Mouse (Mus musculus): ENCODE measurements around the gene Bcl2l1. TPM values are rescaled to one million over a fixed set of nuclear protein-coding genes. Genes with fewer than 3 reads are reported as not detected.

Gene Bcl2l1
- polyA plus RNA-seq, 1 experiment from 2014 or later: 95.6 TPM

DNA sequence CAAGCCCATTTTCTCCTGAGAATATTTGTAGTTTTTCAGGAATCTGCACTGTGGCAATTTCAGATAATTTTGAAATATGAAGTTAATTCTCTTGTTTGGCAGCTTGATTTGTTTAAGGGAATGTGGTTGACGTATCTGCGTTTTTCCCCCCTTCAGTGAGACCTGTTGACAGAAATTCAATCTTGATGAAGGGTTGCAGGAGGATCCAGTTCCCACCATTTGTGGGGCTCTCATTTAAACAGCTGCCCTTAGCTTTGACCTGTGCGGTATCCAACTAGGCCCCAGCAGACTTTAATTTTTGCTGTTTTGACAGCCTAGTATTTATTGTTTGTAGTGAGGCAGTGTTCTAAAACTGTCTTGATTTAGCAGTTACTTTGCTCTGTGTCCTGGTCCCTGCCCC lies 28.0 kb upstream of the Bcl2l1 start:
- Histone ChIP-seq H3K27ac (no peak overlapping the region), H3K4me2 (ENCODE audit: low read length) (no peak overlapping the region), H3K36me3 (ENCODE audit: insufficient read depth, low read length) (0 out of 2 replicates have a peak, but pooled peaks cover 5% of the 10 kb centered on the region), H3K27me3 (ENCODE audit: insufficient read depth, low read length) (no peaks in the 10 kb centered on the region), H3K4me3 (replicated peaks; ENCODE audit: low read depth, low read length) (no peak overlapping the region), H3K9me3 (replicated peaks; ENCODE audit: low read length) (no peaks in the 10 kb centered on the region), H3K9ac (ENCODE audit: low read depth, low read length) (no peak overlapping the region), H3K4me1 (replicated peaks; ENCODE audit: insufficient read depth, low read length) (no peaks in the 10 kb centered on the region)
- 59% methylated on average over 3 of the region's 3 CpGs for WGBS
- no peak for ATAC-seq (replicated peaks; ENCODE audit: low FRiP score, low read depth)
- TF ChIP-seq CTCF (IDR thresholded peaks at IDR 0.05; ENCODE audit: low read depth): no peak
- peak; percentile 18 for DNase-seq (ENCODE audit: low spot score)

DNA sequence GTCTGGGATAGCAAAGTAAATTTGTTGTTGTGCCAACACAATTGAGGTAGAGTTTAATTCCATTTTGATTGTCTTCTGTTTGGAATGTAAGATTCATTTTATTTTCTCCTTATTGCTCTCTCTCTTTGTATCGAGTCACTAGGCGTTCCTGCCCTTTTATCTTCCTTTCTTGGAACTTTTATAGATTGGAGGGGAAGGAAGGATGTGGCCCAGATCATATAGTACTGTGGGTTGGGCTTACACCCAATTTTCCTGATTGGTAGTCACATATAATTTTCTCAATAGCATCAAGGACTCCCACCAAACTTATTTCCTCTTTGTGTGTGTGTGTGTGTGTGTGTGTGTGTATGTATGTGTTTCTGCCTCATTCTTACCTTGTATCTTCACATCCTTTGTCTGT lies 16.9 kb upstream of the Bcl2l1 start:
- 6% methylated on average over 2 of the region's 2 CpGs for WGBS
- no peaks in the 10 kb centered on the region for H3K9me3 ChIP-seq (replicated peaks; ENCODE audit: low read length)
- peaks cover 5% of the 10 kb centered on the region; the same call in 1 of the 2 replicates for H3K36me3 ChIP-seq (ENCODE audit: insufficient read depth, low read length)
- peak overlapping the region; percentile 68 for H3K4me2 ChIP-seq (ENCODE audit: low read length)
- ATAC-seq (replicated peaks; ENCODE audit: low FRiP score, low read depth) (no peak), DNase-seq (ENCODE audit: low spot score) (no peak)
- peak overlapping the region; percentile 63; the same call in 1 of the 2 replicates for H3K27ac ChIP-seq
- peak overlapping the region; percentile 65 for H3K4me3 ChIP-seq (replicated peaks; ENCODE audit: low read depth, low read length)
- H3K9ac ChIP-seq (ENCODE audit: low read depth, low read length): peak overlapping the region; percentile 73
- H3K4me1 ChIP-seq (replicated peaks; ENCODE audit: insufficient read depth, low read length): 0 out of 2 replicates have a peak, but pooled peaks cover 2% of the 10 kb centered on the region
- no peaks in the 10 kb centered on the region for H3K27me3 ChIP-seq (ENCODE audit: insufficient read depth, low read length)
- no peak for TF ChIP-seq CTCF (IDR thresholded peaks at IDR 0.05; ENCODE audit: low read depth)

- H3K36me3 ChIP-seq (ENCODE audit: insufficient read depth, low read length): peaks cover under 1% of the 10 kb centered on the region; the same call in 1 of the 2 replicates
- H3K4me3 ChIP-seq (replicated peaks; ENCODE audit: low read depth, low read length): peak within 1 kb of the TSS; percentile 65
- 0 out of 2 replicates have a peak, but pooled peaks cover 2% of the 10 kb centered on the region for H3K4me1 ChIP-seq (replicated peaks; ENCODE audit: insufficient read depth, low read length)
- under 1% methylated on average over 34 of the region's 34 CpGs for WGBS
- H3K27me3 ChIP-seq (ENCODE audit: insufficient read depth, low read length): no peaks in the 10 kb centered on the region
- peak within 1 kb of the TSS; percentile 73 for H3K9ac ChIP-seq (ENCODE audit: low read depth, low read length)
- H3K9me3 ChIP-seq (replicated peaks; ENCODE audit: low read length): no peaks in the 10 kb centered on the region
- H3K27ac ChIP-seq: peak within 1 kb of the TSS; percentile 63; the same call in 1 of the 2 replicates
- peak; percentile 95 for ATAC-seq (replicated peaks; ENCODE audit: low FRiP score, low read depth)
- peak within 1 kb of the TSS; percentile 68 for H3K4me2 ChIP-seq (ENCODE audit: low read length)
- peak; percentile 42 for TF ChIP-seq CTCF (IDR thresholded peaks at IDR 0.05; ENCODE audit: low read depth)
- peak; percentile 99 for DNase-seq (ENCODE audit: low spot score)
These were observed 16.3 kb upstream of the Bcl2l1 start, which contains the start of gene Tpx2 for GRCm38 (mm10) chr2:152847815-152848302. TSS of gene Tpx2 (plus strand) at chr2:152847964.

DNA sequence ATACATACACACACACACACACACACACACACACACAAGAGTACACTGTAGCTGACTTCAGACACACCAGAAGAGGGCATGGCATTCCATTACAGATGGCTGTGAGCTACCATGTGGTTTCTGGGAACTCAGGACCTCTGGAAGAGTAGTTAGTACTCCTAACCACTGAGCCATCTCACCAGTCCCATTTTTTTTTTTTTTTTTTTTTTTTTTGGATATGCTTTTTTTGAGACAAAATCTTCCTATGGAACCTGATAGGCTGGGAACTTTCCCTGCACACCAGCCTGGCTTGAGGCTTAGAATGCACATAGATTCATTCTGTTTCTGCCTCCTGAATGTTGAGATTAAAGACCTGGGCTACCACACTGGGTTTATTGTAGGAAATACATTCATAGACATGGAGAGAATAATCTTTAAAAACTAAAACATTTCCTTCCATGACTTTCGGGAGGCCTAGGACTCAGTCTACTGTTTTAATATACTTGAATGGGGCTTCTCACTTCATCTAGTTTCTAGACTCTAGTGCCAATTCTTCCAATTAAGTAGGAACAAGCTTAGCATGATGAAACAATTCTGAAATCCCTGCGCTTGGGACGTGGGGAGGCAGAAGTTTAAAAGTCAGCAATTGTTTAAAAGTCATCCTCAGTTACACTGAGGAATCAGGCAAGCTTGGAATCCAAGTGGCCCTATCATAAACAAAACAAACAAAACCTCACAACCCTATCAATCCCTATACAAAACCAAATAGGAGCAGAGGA lies 15.7 kb upstream of the Bcl2l1 start:
- 21% methylated on average over 3 of the region's 3 CpGs for WGBS

GRCm38 (mm10) chr2:152842741-152843140 lies 11.2 kb upstream of the Bcl2l1 start:
- H3K9ac ChIP-seq (ENCODE audit: low read depth, low read length): no peak overlapping the region
- H3K36me3 ChIP-seq (ENCODE audit: insufficient read depth, low read length): no peaks in the 10 kb centered on the region
- no peak for TF ChIP-seq CTCF (IDR thresholded peaks at IDR 0.05; ENCODE audit: low read depth)
- H3K9me3 ChIP-seq (replicated peaks; ENCODE audit: low read length): no peaks in the 10 kb centered on the region
- no peak overlapping the region for H3K27ac ChIP-seq
- ATAC-seq (replicated peaks; ENCODE audit: low FRiP score, low read depth): no peak
- H3K4me1 ChIP-seq (replicated peaks; ENCODE audit: insufficient read depth, low read length): no peaks in the 10 kb centered on the region
- H3K4me3 ChIP-seq (replicated peaks; ENCODE audit: low read depth, low read length): no peak overlapping the region
- no peaks in the 10 kb centered on the region for H3K27me3 ChIP-seq (ENCODE audit: insufficient read depth, low read length)
- no peak for DNase-seq (ENCODE audit: low spot score)
- H3K4me2 ChIP-seq (ENCODE audit: low read length): no peak overlapping the region
- 73% methylated on average over 3 of the region's 3 CpGs for WGBS

More for the DNA sequence above, 15.7 kb upstream of the Bcl2l1 start:
- no peaks in the 10 kb centered on the region for H3K9me3 ChIP-seq (replicated peaks; ENCODE audit: low read length)
- TF ChIP-seq CTCF (IDR thresholded peaks at IDR 0.05; ENCODE audit: low read depth): no peak
- H3K4me2 ChIP-seq (ENCODE audit: low read length): peak overlapping the region; percentile 39
- DNase-seq (ENCODE audit: low spot score) (no peak), ATAC-seq (replicated peaks; ENCODE audit: low FRiP score, low read depth) (no peak)
- H3K27ac ChIP-seq: no peak overlapping the region
- H3K4me1 ChIP-seq (replicated peaks; ENCODE audit: insufficient read depth, low read length): 0 out of 2 replicates have a peak, but pooled peaks cover 2% of the 10 kb centered on the region
- H3K4me3 ChIP-seq (replicated peaks; ENCODE audit: low read depth, low read length): no peak overlapping the region
- H3K27me3 ChIP-seq (ENCODE audit: insufficient read depth, low read length): no peaks in the 10 kb centered on the region
- no peaks in the 10 kb centered on the region for H3K36me3 ChIP-seq (ENCODE audit: insufficient read depth, low read length)
- no peak overlapping the region for H3K9ac ChIP-seq (ENCODE audit: low read depth, low read length)

- ATAC-seq (replicated peaks; ENCODE audit: low FRiP score, low read depth) (no peak), DNase-seq (ENCODE audit: low spot score) (no peak)
- WGBS: 67% methylated on average over 2 of the region's 2 CpGs
- Histone ChIP-seq H3K9ac (ENCODE audit: low read depth, low read length) (no peak overlapping the region), H3K4me1 (replicated peaks; ENCODE audit: insufficient read depth, low read length) (no peaks in the 10 kb centered on the region), H3K4me2 (ENCODE audit: low read length) (no peak overlapping the region), H3K4me3 (replicated peaks; ENCODE audit: low read depth, low read length) (no peak overlapping the region), H3K9me3 (replicated peaks; ENCODE audit: low read length) (no peaks in the 10 kb centered on the region), H3K27me3 (ENCODE audit: insufficient read depth, low read length) (no peaks in the 10 kb centered on the region), H3K27ac (no peak overlapping the region), H3K36me3 (ENCODE audit: insufficient read depth, low read length) (no peaks in the 10 kb centered on the region)
- no peak for TF ChIP-seq CTCF (IDR thresholded peaks at IDR 0.05; ENCODE audit: low read depth)
These were observed 7.7 kb upstream of the Bcl2l1 start for GRCm38 (mm10) chr2:152839256-152839655.

Measured in kidney, postnatal 0 days (tissue).